In genomic region chr8:39500419-39500818, GRCm38 (mm10) we compare ENCODE assay signal across 2 mouse cellular contexts.
A peak's percentile ranks its signal among the peaks of the same experiment; 100 is the strongest.
TF ChIP-seq lines count a peak whose summit lies in the region.

No protein-coding gene starts in this region.

TF ChIP-seq in CH12.LX, 34 proteins besides CTCF, POLR2A, EP300 and RAD21:
- TF ChIP-seq JUND (conservative IDR thresholded peaks at IDR 0.05; ENCODE audit: low read depth, low read length) = no peak
- TF ChIP-seq E2F4 (IDR thresholded peaks at IDR 0.05; ENCODE audit: insufficient replicate concordance, low read depth, low read length) = no peak
- no peak for TF ChIP-seq MEF2A (IDR thresholded peaks at IDR 0.05; ENCODE audit: borderline replicate concordance, low read depth, low read length)
- peak; percentile 52 for TF ChIP-seq SMC3 (IDR thresholded peaks at IDR 0.05; ENCODE audit: low read depth, low read length)
- no peak for TF ChIP-seq MYC (IDR thresholded peaks at IDR 0.05; ENCODE audit: low read depth, low read length)
- TF ChIP-seq UBTF (IDR thresholded peaks at IDR 0.05; ENCODE audit: low read depth, low read length) = no peak
- TF ChIP-seq NELFE (IDR thresholded peaks at IDR 0.05; ENCODE audit: low read depth, low read length) = no peak
- no peak for TF ChIP-seq MAX (IDR thresholded peaks at IDR 0.05; ENCODE audit: low read length)
- TF ChIP-seq GABPA (IDR thresholded peaks at IDR 0.05; ENCODE audit: insufficient replicate concordance, low read depth, low read length) = no peak
- no peak for TF ChIP-seq MAZ (IDR thresholded peaks at IDR 0.05; ENCODE audit: low read depth, low read length)
- TF ChIP-seq ZNF384 (IDR thresholded peaks at IDR 0.05; ENCODE audit: low read depth, low read length) = peak; percentile 89
- no peak for TF ChIP-seq BHLHE40 (IDR thresholded peaks at IDR 0.05; ENCODE audit: low read depth, low read length)
- no peak for TF ChIP-seq KAT2A (IDR thresholded peaks at IDR 0.05; ENCODE audit: insufficient replicate concordance, low read length)
TF ChIP-seq in CH12.LX: peak in this region for 2.

TF ChIP-seq in MEL, 35 proteins besides CTCF, POLR2A, EP300 and RAD21:
- TF ChIP-seq GABPA (IDR thresholded peaks at IDR 0.05; ENCODE audit: low read depth, low read length) = no peak
- 0 out of 2 replicates have a peak, but pooled peaks have one; percentile 12 for TF ChIP-seq ZNF384 (IDR thresholded peaks at IDR 0.05; ENCODE audit: low read depth, low read length)
